Mouse (Mus musculus): ENCODE data around the gene Dppa1. TPM values are rescaled to one million over a fixed set of nuclear protein-coding genes. Genes with fewer than 3 reads are reported as not detected.
"Not testable (repeated sequence)": the region's sequence is repeated elsewhere in the genome, so short reads cannot be mapped to it uniquely, and the experiment has no call there.

Gene Dppa1
- polyA plus RNA-seq (2012) = not detected in 2 replicates

- Histone ChIP-seq H3K4me3 (replicated peaks) (no peak within 1 kb of the TSS), H3K9me3 (ENCODE audit: control insufficient read depth, low read length) (no peaks in the 10 kb centered on the region), H3K36me3 (ENCODE audit: control insufficient read depth) (no peaks in the 10 kb centered on the region), H3K4me1 (ENCODE audit: control insufficient read depth) (no peaks in the 10 kb centered on the region), H3K27me3 (ENCODE audit: control insufficient read depth) (no peaks in the 10 kb centered on the region)
- TF ChIP-seq TAL1 (IDR thresholded peaks at IDR 0.05; ENCODE audit: low read length) = no peak
- TF ChIP-seq GATA1 (IDR thresholded peaks at IDR 0.05; ENCODE audit: low read length) = no peak
These were observed at the start of gene Dppa1 for GRCm38 (mm10) chr11:46629211-46629795. Gene Dppa1, minus strand, starts transcription at chr11:46629261.

GRCm38 (mm10) chr11:46667938-46668337 is 38.9 kb upstream of the Dppa1 start:
- no peaks in the 10 kb centered on the region for H3K27me3 ChIP-seq (ENCODE audit: control insufficient read depth)
- H3K4me1 ChIP-seq (ENCODE audit: control insufficient read depth) = peaks cover 7% of the 10 kb centered on the region
- no peak overlapping the region for H3K4me3 ChIP-seq (replicated peaks)
- H3K36me3 ChIP-seq (ENCODE audit: control insufficient read depth) = no peaks in the 10 kb centered on the region
- TF ChIP-seq GATA1 (IDR thresholded peaks at IDR 0.05; ENCODE audit: low read length) (no peak), TAL1 (IDR thresholded peaks at IDR 0.05; ENCODE audit: low read length) (no peak)
- no peaks in the 10 kb centered on the region for H3K9me3 ChIP-seq (ENCODE audit: control insufficient read depth, low read length)

GRCm38 (mm10) chr11:46667105-46667504 is 38.0 kb upstream of the Dppa1 start:
- Histone ChIP-seq H3K36me3 (ENCODE audit: control insufficient read depth) (no peaks in the 10 kb centered on the region), H3K27me3 (ENCODE audit: control insufficient read depth) (no peaks in the 10 kb centered on the region), H3K9me3 (ENCODE audit: control insufficient read depth, low read length) (no peaks in the 10 kb centered on the region), H3K4me1 (ENCODE audit: control insufficient read depth) (peaks cover 7% of the 10 kb centered on the region), H3K4me3 (replicated peaks) (no peak overlapping the region)
- TF ChIP-seq TAL1 (IDR thresholded peaks at IDR 0.05; ENCODE audit: low read length) (no peak), GATA1 (IDR thresholded peaks at IDR 0.05; ENCODE audit: low read length) (no peak)

DNA sequence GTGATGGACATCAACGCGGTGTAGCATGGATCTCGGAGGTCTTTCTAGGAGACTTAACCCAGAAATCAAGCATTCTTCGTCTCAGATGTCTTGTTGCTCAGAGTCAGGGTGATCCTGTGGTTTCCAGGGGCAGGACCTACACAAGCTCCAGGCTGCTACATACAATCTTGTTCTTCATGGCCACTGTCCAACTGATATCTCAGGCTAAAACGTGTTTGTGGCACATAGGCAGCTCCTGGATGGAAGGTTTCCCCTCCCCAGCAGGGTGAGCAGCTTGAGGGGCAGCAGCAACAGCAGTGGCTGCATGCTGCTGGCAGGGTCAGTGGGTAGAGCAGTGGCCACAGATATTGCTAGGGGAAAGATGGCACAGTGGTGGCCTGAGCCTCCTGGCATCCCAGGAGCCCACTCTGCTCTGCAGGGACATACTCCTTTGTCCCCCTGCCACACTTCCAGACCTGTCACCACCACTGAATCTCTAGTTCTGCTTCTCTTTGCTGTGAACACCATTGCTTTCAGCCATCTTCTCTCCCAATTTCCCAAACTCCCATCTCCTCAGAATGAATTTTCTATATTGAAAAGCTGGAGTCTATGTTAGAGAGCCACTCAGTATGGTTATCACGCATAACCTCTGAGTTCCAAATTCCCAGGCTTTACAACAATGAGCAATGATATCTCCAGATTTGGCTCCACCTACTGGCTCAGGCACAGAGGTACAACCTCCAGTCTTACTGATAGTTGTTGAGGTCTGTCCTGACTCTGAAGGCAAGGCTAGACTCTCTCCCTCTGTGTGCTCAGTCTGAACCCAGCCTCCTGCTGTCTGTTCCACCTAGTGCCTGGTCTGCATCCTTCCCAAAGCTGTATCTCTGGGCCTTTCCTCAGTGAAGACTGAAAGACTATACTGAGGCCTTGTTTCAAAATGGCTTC is 36.8 kb upstream of the Dppa1 start:
- H3K36me3 ChIP-seq (ENCODE audit: control insufficient read depth) = no peaks in the 10 kb centered on the region
- H3K4me1 ChIP-seq (ENCODE audit: control insufficient read depth) = peaks cover 7% of the 10 kb centered on the region
- no peaks in the 10 kb centered on the region for H3K27me3 ChIP-seq (ENCODE audit: control insufficient read depth)
- H3K4me3 ChIP-seq (replicated peaks) = no peak overlapping the region
- H3K9me3 ChIP-seq (ENCODE audit: control insufficient read depth, low read length) = no peaks in the 10 kb centered on the region
- TF ChIP-seq TAL1 (IDR thresholded peaks at IDR 0.05; ENCODE audit: low read length) = no peak
- TF ChIP-seq GATA1 (IDR thresholded peaks at IDR 0.05; ENCODE audit: low read length) = no peak

DNA sequence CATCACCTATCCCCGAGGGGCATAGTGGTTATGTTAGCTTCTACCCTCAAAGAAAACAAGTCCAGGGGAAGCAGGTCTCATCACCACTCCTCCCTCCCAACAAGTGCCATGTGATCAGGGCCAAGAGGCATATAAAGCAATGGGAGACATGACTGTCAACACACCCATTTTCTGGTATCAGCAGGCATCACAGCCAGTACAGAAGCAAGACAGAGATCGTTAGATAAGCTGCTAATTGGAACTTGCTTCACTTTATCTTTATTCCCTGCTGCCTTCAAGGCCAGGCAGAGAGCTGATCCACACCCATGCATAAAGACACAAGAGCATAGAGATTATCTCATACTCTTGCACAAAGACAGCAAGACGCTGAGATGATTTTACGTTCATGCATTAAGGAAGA is 34.2 kb upstream of the Dppa1 start:
- H3K4me1 ChIP-seq (ENCODE audit: control insufficient read depth) = peaks cover 7% of the 10 kb centered on the region
- no peak overlapping the region for H3K4me3 ChIP-seq (replicated peaks)
- TF ChIP-seq TAL1 (IDR thresholded peaks at IDR 0.05; ENCODE audit: low read length) = no peak
- H3K9me3 ChIP-seq (ENCODE audit: control insufficient read depth, low read length) = no peaks in the 10 kb centered on the region
- H3K27me3 ChIP-seq (ENCODE audit: control insufficient read depth) = no peaks in the 10 kb centered on the region
- no peaks in the 10 kb centered on the region for H3K36me3 ChIP-seq (ENCODE audit: control insufficient read depth)

GRCm38 (mm10) chr11:46652476-46652875 is 23.4 kb upstream of the Dppa1 start:
- Histone ChIP-seq H3K36me3 (ENCODE audit: control insufficient read depth) (no peaks in the 10 kb centered on the region), H3K9me3 (ENCODE audit: control insufficient read depth, low read length) (no peaks in the 10 kb centered on the region), H3K27me3 (ENCODE audit: control insufficient read depth) (no peaks in the 10 kb centered on the region), H3K4me3 (replicated peaks) (no peak overlapping the region), H3K4me1 (ENCODE audit: control insufficient read depth) (no peaks in the 10 kb centered on the region)
- no peak for TF ChIP-seq GATA1 (IDR thresholded peaks at IDR 0.05; ENCODE audit: low read length)

DNA sequence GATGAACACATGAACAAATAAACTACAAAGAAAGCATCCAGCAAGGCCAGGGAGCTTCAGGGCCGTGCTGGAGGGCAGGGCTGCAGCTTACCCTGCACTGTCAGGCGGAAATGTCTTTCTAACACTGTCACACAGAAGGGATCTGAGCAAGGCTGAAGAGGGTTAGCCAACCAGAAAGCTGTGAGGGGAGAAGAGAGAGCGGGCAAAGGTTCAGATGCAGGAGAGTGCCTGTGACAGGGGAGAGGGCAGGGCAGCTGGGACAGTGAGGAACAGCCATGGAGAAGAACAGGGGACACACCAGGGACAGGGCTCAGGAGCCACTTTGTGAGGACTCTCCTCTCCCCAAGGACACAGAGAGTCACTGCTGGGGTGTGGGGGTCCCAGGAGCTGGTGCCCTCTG is 20.6 kb upstream of the Dppa1 start:
- not testable (repeated sequence) for H3K9me3 ChIP-seq (ENCODE audit: control insufficient read depth, low read length); H3K36me3 ChIP-seq (ENCODE audit: control insufficient read depth); H3K4me1 ChIP-seq (ENCODE audit: control insufficient read depth); H3K4me3 ChIP-seq (replicated peaks); H3K27me3 ChIP-seq (ENCODE audit: control insufficient read depth)

GRCm38 (mm10) chr11:46644824-46645223 is 15.8 kb upstream of the Dppa1 start:
- TF ChIP-seq GATA1 (IDR thresholded peaks at IDR 0.05; ENCODE audit: low read length) (no peak), TAL1 (IDR thresholded peaks at IDR 0.05; ENCODE audit: low read length) (no peak)

GRCm38 (mm10) chr11:46636568-46636967 is 7.5 kb upstream of the Dppa1 start:
- no peaks in the 10 kb centered on the region for H3K27me3 ChIP-seq (ENCODE audit: control insufficient read depth)
- no peak overlapping the region for H3K4me3 ChIP-seq (replicated peaks)
- H3K9me3 ChIP-seq (ENCODE audit: control insufficient read depth, low read length) = no peaks in the 10 kb centered on the region
- no peaks in the 10 kb centered on the region for H3K36me3 ChIP-seq (ENCODE audit: control insufficient read depth)
- H3K4me1 ChIP-seq (ENCODE audit: control insufficient read depth) = no peaks in the 10 kb centered on the region
- TF ChIP-seq TAL1 (IDR thresholded peaks at IDR 0.05; ENCODE audit: low read length) (no peak), GATA1 (IDR thresholded peaks at IDR 0.05; ENCODE audit: low read length) (no peak)

More at GRCm38 (mm10) chr11:46644824-46645223, 15.8 kb upstream of the Dppa1 start:
- Histone ChIP-seq H3K4me1 (ENCODE audit: control insufficient read depth) (no peaks in the 10 kb centered on the region), H3K4me3 (replicated peaks) (no peak overlapping the region), H3K27me3 (ENCODE audit: control insufficient read depth) (no peaks in the 10 kb centered on the region), H3K36me3 (ENCODE audit: control insufficient read depth) (no peaks in the 10 kb centered on the region), H3K9me3 (ENCODE audit: control insufficient read depth, low read length) (no peaks in the 10 kb centered on the region)

GRCm38 (mm10) chr11:46635516-46635915 is 6.5 kb upstream of the Dppa1 start:
- H3K4me1 ChIP-seq (ENCODE audit: control insufficient read depth); H3K27me3 ChIP-seq (ENCODE audit: control insufficient read depth); H3K36me3 ChIP-seq (ENCODE audit: control insufficient read depth); H3K4me3 ChIP-seq (replicated peaks); H3K9me3 ChIP-seq (ENCODE audit: control insufficient read depth, low read length): not testable (repeated sequence)

All from erythroblast, embryonic 14.5 days (primary cell).